Mouse (Mus musculus) bone marrow macrophage, adult 2 months (primary cell): ENCODE data around the gene Pid1.

Experiments used
- CTCF ChIP-seq: IDR thresholded peaks from 2 replicates; pipeline ENCODE4 v1.5.1; 2012; ENCODE audit warnings: low read depth, mild to moderate bottlenecking, low read length, moderate library complexity
- POLR2A ChIP-seq: IDR thresholded peaks from 2 replicates; pipeline ENCODE4 v1.6.1; 2012; ENCODE audit warnings: mild to moderate bottlenecking, low read depth, low read length, borderline replicate concordance

GRCm38 (mm10) chr1:84106756-84107155 is 257.2 kb downstream of the Pid1 start:
- TF ChIP-seq POLR2A, result no peak
- no peak for TF ChIP-seq CTCF
